Mouse (Mus musculus): ENCODE measurements around the gene Pwwp2b. TPM values are rescaled to one million over a fixed set of nuclear protein-coding genes. Genes with fewer than 3 reads are reported as not detected.

Pwwp2b gene
- polyA plus RNA-seq, 1 experiment from 2014 or later = 10.1 TPM

- H3K27ac ChIP-seq = no peak overlapping the region
- H3K27me3 ChIP-seq = no peaks in the 10 kb centered on the region
- peaks cover 11% of the 10 kb centered on the region for H3K4me1 ChIP-seq
- H3K4me3 ChIP-seq = no peak overlapping the region
- no peaks in the 10 kb centered on the region for H3K9me3 ChIP-seq
- no peak overlapping the region for H3K4me2 ChIP-seq (replicated peaks)
- no peak for ATAC-seq (ENCODE audit: insufficient number of reproducible peaks, insufficient read depth, low FRiP score, low TSS enrichment)
- H3K9ac ChIP-seq = no peak overlapping the region
- H3K36me3 ChIP-seq = no peaks in the 10 kb centered on the region
- WGBS = 57% methylated on average over 8 of the region's 8 CpGs
These were observed 18.9 kb downstream of the Pwwp2b start for GRCm38 (mm10) chr7:139266886-139267870.

GRCm38 (mm10) chr7:139270738-139271137 lies 22.5 kb downstream of the Pwwp2b start:
- WGBS = 43% methylated on average over 1 of the region's 1 CpGs
- Histone ChIP-seq H3K4me1 (peaks cover 31% of the 10 kb centered on the region), H3K36me3 (no peaks in the 10 kb centered on the region), H3K4me3 (no peak overlapping the region), H3K27me3 (no peaks in the 10 kb centered on the region), H3K9me3 (no peaks in the 10 kb centered on the region), H3K4me2 (replicated peaks) (no peak overlapping the region), H3K9ac (no peak overlapping the region), H3K27ac (no peak overlapping the region)
- ATAC-seq (ENCODE audit: insufficient number of reproducible peaks, insufficient read depth, low FRiP score, low TSS enrichment) = no peak

GRCm38 (mm10) chr7:139271871-139272270 lies 23.6 kb downstream of the Pwwp2b start:
- no peak overlapping the region for H3K4me2 ChIP-seq (replicated peaks)
- H3K4me1 ChIP-seq = peaks cover 35% of the 10 kb centered on the region
- ATAC-seq (ENCODE audit: insufficient number of reproducible peaks, insufficient read depth, low FRiP score, low TSS enrichment) = no peak
- H3K27me3 ChIP-seq = no peaks in the 10 kb centered on the region
- 85% methylated on average over 5 of the region's 5 CpGs for WGBS
- no peaks in the 10 kb centered on the region for H3K36me3 ChIP-seq
- no peak overlapping the region for H3K27ac ChIP-seq
- H3K4me3 ChIP-seq = no peak overlapping the region
- H3K9me3 ChIP-seq = no peaks in the 10 kb centered on the region
- H3K9ac ChIP-seq = no peak overlapping the region

- WGBS = 45% methylated on average over 1 of the region's 1 CpGs
- H3K36me3 ChIP-seq = no peaks in the 10 kb centered on the region
- H3K9ac ChIP-seq = no peak overlapping the region
- H3K4me1 ChIP-seq = peaks cover 31% of the 10 kb centered on the region
- H3K27me3 ChIP-seq = no peaks in the 10 kb centered on the region
- H3K9me3 ChIP-seq = no peaks in the 10 kb centered on the region
- H3K27ac ChIP-seq = peak overlapping the region; percentile 37
- peak; percentile 37; the same call in 1 of the 2 replicates for ATAC-seq (ENCODE audit: insufficient number of reproducible peaks, insufficient read depth, low FRiP score, low TSS enrichment)
- no peak overlapping the region for H3K4me2 ChIP-seq (replicated peaks)
- H3K4me3 ChIP-seq = no peak overlapping the region
These were observed 24.5 kb downstream of the Pwwp2b start for GRCm38 (mm10) chr7:139272639-139273396.

- H3K4me2 ChIP-seq (replicated peaks) = no peak overlapping the region
- 34% methylated on average over 2 of the region's 2 CpGs for WGBS
These were observed 25.1 kb downstream of the Pwwp2b start for GRCm38 (mm10) chr7:139273397-139273719.

GRCm38 (mm10) chr7:139275586-139275985 lies 27.3 kb downstream of the Pwwp2b start:
- ATAC-seq (ENCODE audit: insufficient number of reproducible peaks, insufficient read depth, low FRiP score, low TSS enrichment) = no peak
- no peaks in the 10 kb centered on the region for H3K36me3 ChIP-seq
- H3K4me1 ChIP-seq = peaks cover 43% of the 10 kb centered on the region
- no peaks in the 10 kb centered on the region for H3K27me3 ChIP-seq
- 55% methylated on average over 10 of the region's 10 CpGs for WGBS
- H3K27ac ChIP-seq = no peak overlapping the region
- no peak overlapping the region for H3K9ac ChIP-seq
- H3K9me3 ChIP-seq = no peaks in the 10 kb centered on the region
- H3K4me3 ChIP-seq = no peak overlapping the region
- H3K4me2 ChIP-seq (replicated peaks) = no peak overlapping the region

More at GRCm38 (mm10) chr7:139273397-139273719, 25.1 kb downstream of the Pwwp2b start:
- H3K9ac ChIP-seq = no peak overlapping the region
- peak overlapping the region; percentile 30; the same call in 1 of the 2 replicates for H3K27ac ChIP-seq
- H3K9me3 ChIP-seq = no peaks in the 10 kb centered on the region
- no peaks in the 10 kb centered on the region for H3K27me3 ChIP-seq
- H3K4me1 ChIP-seq = peaks cover 31% of the 10 kb centered on the region
- no peak overlapping the region for H3K4me3 ChIP-seq
- H3K36me3 ChIP-seq = no peaks in the 10 kb centered on the region
- ATAC-seq (ENCODE audit: insufficient number of reproducible peaks, insufficient read depth, low FRiP score, low TSS enrichment) = peak; percentile 35; the same call in 1 of the 2 replicates

- H3K4me3 ChIP-seq = no peak overlapping the region
- H3K27ac ChIP-seq = no peak overlapping the region
- no peak overlapping the region for H3K4me2 ChIP-seq (replicated peaks)
- peaks cover 48% of the 10 kb centered on the region for H3K4me1 ChIP-seq
- no peak for ATAC-seq (ENCODE audit: insufficient number of reproducible peaks, insufficient read depth, low FRiP score, low TSS enrichment)
- no peaks in the 10 kb centered on the region for H3K36me3 ChIP-seq
- no peak overlapping the region for H3K9ac ChIP-seq
- WGBS = 67% methylated on average over 10 of the region's 10 CpGs
- H3K27me3 ChIP-seq = no peaks in the 10 kb centered on the region
- no peaks in the 10 kb centered on the region for H3K9me3 ChIP-seq
These were observed 27.9 kb downstream of the Pwwp2b start for GRCm38 (mm10) chr7:139276150-139276549.

GRCm38 (mm10) chr7:139277536-139277935 lies 29.3 kb downstream of the Pwwp2b start:
- Histone ChIP-seq H3K4me2 (replicated peaks) (no peak overlapping the region), H3K9me3 (no peaks in the 10 kb centered on the region), H3K36me3 (no peaks in the 10 kb centered on the region), H3K27me3 (no peaks in the 10 kb centered on the region), H3K4me3 (no peak overlapping the region), H3K9ac (no peak overlapping the region), H3K27ac (no peak overlapping the region), H3K4me1 (peaks cover 45% of the 10 kb centered on the region)
- 84% methylated on average over 7 of the region's 7 CpGs for WGBS
- ATAC-seq (ENCODE audit: insufficient number of reproducible peaks, insufficient read depth, low FRiP score, low TSS enrichment) = no peak

- peak overlapping the region; percentile 18; the same call in 1 of the 2 replicates for H3K27ac ChIP-seq
- peaks cover 43% of the 10 kb centered on the region for H3K4me1 ChIP-seq
- no peak for ATAC-seq (ENCODE audit: insufficient number of reproducible peaks, insufficient read depth, low FRiP score, low TSS enrichment)
- 77% methylated on average over 5 of the region's 5 CpGs for WGBS
- no peak overlapping the region for H3K4me3 ChIP-seq
- H3K4me2 ChIP-seq (replicated peaks) = no peak overlapping the region
- no peaks in the 10 kb centered on the region for H3K36me3 ChIP-seq
- H3K9ac ChIP-seq = no peak overlapping the region
- H3K27me3 ChIP-seq = no peaks in the 10 kb centered on the region
- no peaks in the 10 kb centered on the region for H3K9me3 ChIP-seq
These were observed 31.3 kb downstream of the Pwwp2b start for GRCm38 (mm10) chr7:139279571-139279970.

GRCm38 (mm10) chr7:139280044-139280443 lies 31.8 kb downstream of the Pwwp2b start:
- 70% methylated on average over 1 of the region's 1 CpGs for WGBS
- ATAC-seq (ENCODE audit: insufficient number of reproducible peaks, insufficient read depth, low FRiP score, low TSS enrichment) = no peak
- Histone ChIP-seq H3K4me2 (replicated peaks) (no peak overlapping the region), H3K9ac (no peak overlapping the region), H3K9me3 (no peaks in the 10 kb centered on the region), H3K4me3 (no peak overlapping the region), H3K4me1 (peaks cover 46% of the 10 kb centered on the region), H3K27ac (peak overlapping the region; percentile 18), H3K27me3 (no peaks in the 10 kb centered on the region), H3K36me3 (no peaks in the 10 kb centered on the region)

GRCm38 (mm10) chr7:139281195-139281594 lies 32.9 kb downstream of the Pwwp2b start:
- no peaks in the 10 kb centered on the region for H3K27me3 ChIP-seq
- no peak overlapping the region for H3K27ac ChIP-seq
- no peak overlapping the region for H3K9ac ChIP-seq
- no peaks in the 10 kb centered on the region for H3K9me3 ChIP-seq
- 27% methylated on average over 2 of the region's 2 CpGs for WGBS
- H3K4me3 ChIP-seq = no peak overlapping the region
- H3K4me1 ChIP-seq = peaks cover 35% of the 10 kb centered on the region
- no peak; the same call in 1 of the 2 replicates for ATAC-seq (ENCODE audit: insufficient number of reproducible peaks, insufficient read depth, low FRiP score, low TSS enrichment)
- H3K4me2 ChIP-seq (replicated peaks) = no peak overlapping the region
- H3K36me3 ChIP-seq = no peaks in the 10 kb centered on the region

Measured in embryonic facial prominence, embryonic 12.5 days (tissue).